Mouse (Mus musculus) hindbrain, embryonic 16.5 days (tissue): Measurements from ENCODE around the gene Gm11034. TPM values are rescaled to one million over a fixed set of nuclear protein-coding genes. Genes with fewer than 3 reads are reported as not detected.

Experiments used
- polyA plus RNA-seq: library from polyadenylated mRNA; unstranded; fragments of >200 nt; fragmentation: Nextera tagmentation; extraction: Ambion mirVana; gene quantifications from 2 replicates; pipeline ENCODE4 v1.2.1, GENCODE M21; 2015

Gene Gm11034
- polyA plus RNA-seq, 1 experiment from 2014 or later, result not detected

Other genes starting within 250 kb of the Gm11034 start
- gene Cyp4f18, start 204.0 kb downstream of the Gm11034 start, polyA plus RNA-seq, result 0.88 and 0.92 TPM in 2 replicates
- gene Olfr372, start 172.4 kb downstream of the Gm11034 start, polyA plus RNA-seq, result not detected in 2 replicates
- not detected in 2 replicates for gene Olfr373, start 130.5 kb downstream of the Gm11034 start, polyA plus RNA-seq
- gene Olfr374, start 106.6 kb downstream of the Gm11034 start, polyA plus RNA-seq, result 0.03 TPM in 1 of 2 replicates, not detected in the other
- gene Tpm4, start 78.7 kb downstream of the Gm11034 start, polyA plus RNA-seq, result 174 and 197 TPM in 2 replicates
- 84.3 and 87.7 TPM in 2 replicates for gene Rab8a, start 52.4 kb downstream of the Gm11034 start, polyA plus RNA-seq
- not detected in 2 replicates for gene Hsh2d, start 24.0 kb downstream of the Gm11034 start, polyA plus RNA-seq
- not detected in 2 replicates for gene Cib3, start 799 bp downstream of the Gm11034 start, polyA plus RNA-seq
- 95.0 and 98.2 TPM in 2 replicates for gene Fam32a, start 6.1 kb upstream of the Gm11034 start, polyA plus RNA-seq
- 264 and 287 TPM in 2 replicates for gene Ap1m1, start 26.4 kb upstream of the Gm11034 start, polyA plus RNA-seq
- gene Gm10282, start 91.6 kb upstream of the Gm11034 start, polyA plus RNA-seq, result 10.1 and 14.5 TPM in 2 replicates
- 5.1 and 5.4 TPM in 2 replicates for gene Klf2, start 105.4 kb upstream of the Gm11034 start, polyA plus RNA-seq
- 51.9 and 58.4 TPM in 2 replicates for gene Eps15l1, start 207.8 kb upstream of the Gm11034 start, polyA plus RNA-seq
- 1.2 and 1.4 TPM in 2 replicates for gene Calr3, start 230.2 kb upstream of the Gm11034 start, polyA plus RNA-seq
- gene 1700030K09Rik, start 230.2 kb upstream of the Gm11034 start, polyA plus RNA-seq, result 16.0 and 16.4 TPM in 2 replicates